Mouse (Mus musculus) left cerebral cortex, adult 8-10 months (tissue): Measurements from ENCODE around the gene Mrnip. TPM values are rescaled to one million over a fixed set of nuclear protein-coding genes. Genes with fewer than 3 reads are reported as not detected.
A peak's percentile ranks its signal among the peaks of the same experiment; 100 is the strongest.

Source experiments
- DNase-seq, 2 experiments: peaks; one replicate each; pipeline ENCODE4 v3.0.0; 2022; ENCODE audit warnings: low spot score in 2 of 2
- total RNA-seq, 4 experiments: library from RNA; stranded (reverse); gene quantifications; 2 replicates each; pipeline ENCODE4 v1.2.4; 2022

The Mrnip gene
- total RNA-seq, 4 experiments from 2014 or later, result 14.4 to 19.1 (median 15.7) TPM

GRCm38 (mm10) chr11:50225611-50226378 is 51.6 kb downstream of the Mrnip start:
- DNase-seq, result no peak

DNA sequence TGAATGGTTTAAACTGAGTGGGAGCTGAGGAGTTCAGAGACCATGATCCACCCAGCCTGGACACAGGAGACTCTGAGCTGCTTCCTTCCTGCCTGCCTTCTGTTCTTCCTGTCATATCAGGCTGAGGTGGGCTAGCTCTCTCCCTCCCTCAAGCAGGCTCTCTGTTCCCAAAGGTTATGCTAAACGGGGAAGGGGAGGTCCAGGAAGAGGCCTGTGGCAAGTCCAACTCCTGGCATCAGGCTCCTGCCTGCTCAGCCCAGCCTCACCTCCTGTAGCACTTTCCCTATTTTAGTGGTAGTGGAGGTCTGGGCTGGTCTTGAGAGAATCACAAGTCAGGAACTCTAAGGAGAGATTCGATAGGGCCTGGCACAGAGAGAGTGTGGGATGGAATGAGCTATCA is 52.2 kb downstream of the Mrnip start:
- no peak for DNase-seq

DNA sequence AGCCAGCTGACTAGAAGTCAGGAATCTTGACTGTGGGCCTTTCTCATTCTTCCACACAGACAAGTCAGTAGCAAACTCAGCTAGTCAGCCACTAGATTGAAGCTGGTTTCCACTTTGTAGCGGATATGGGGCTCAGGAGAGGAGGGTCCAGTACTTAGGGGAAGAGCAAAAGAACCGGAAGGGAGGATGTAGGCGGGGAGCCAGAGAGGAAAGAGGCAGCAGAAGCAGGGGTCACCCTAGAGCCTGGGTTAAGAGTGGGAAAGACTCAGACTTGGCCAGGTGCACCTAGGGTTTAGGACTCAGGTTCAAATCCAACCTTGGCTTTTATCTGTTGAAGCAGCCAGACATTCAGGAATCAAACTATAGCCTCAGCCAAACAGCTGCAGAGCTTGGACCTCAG is 53.0 kb downstream of the Mrnip start:
- no peak for DNase-seq

GRCm38 (mm10) chr11:50227736-50228135 is 53.5 kb downstream of the Mrnip start:
- no peak for DNase-seq

DNA sequence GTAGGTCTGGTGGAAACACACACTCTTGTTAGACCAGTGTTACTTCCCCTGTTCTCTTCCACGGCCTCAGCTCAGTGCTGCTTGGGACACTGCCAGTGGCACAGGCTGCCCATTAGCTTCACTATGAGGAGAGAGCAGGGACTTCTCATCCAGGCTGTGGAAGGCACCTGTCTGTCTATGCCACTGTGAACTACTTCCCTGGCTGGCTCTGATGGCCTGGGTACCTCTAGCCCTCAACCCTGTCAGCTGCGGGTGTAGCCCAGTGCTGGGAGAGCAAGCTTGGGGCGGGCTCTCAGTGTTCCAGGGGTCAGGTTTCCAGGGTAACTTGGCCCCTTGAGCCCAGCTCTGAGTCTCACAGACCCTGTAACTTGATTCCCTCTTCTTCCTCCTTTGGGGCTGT is 54.5 kb downstream of the Mrnip start:
- DNase-seq, result peak in 1 of 2 experiments; percentile 15

DNA sequence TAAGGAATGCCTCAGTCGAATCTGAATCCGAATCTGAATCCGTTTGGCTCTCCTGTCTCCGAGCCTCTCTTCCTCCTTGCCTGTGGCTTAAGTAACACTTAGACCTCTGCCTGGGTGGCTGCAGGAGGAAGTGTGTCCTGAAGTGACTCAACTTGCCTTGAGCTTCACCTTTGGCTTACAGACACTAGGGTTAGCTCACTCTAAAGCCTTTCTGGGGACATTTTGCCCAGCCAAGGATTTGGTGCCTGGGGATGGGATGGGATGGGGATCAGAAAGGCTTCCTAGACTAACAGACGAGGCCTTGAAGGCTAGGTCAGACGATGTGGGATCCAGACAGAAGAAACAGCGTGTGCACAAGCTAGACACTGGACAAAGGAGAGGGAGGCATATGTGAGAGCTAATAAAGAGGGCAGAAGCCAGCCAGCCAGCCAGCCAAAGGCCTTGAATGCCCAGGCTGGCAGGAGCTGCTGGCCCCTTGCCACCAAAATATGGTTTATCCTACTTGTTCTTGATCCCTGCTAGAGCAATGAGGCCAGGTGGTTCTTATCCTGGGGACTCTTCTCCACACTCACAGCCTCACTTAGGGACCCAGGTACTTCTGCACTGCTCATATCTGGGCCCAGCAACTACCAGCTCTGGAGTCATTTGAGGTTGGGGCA is 55.1 kb downstream of the Mrnip start:
- peak in 1 of 2 experiments; percentile 15 for DNase-seq

DNA sequence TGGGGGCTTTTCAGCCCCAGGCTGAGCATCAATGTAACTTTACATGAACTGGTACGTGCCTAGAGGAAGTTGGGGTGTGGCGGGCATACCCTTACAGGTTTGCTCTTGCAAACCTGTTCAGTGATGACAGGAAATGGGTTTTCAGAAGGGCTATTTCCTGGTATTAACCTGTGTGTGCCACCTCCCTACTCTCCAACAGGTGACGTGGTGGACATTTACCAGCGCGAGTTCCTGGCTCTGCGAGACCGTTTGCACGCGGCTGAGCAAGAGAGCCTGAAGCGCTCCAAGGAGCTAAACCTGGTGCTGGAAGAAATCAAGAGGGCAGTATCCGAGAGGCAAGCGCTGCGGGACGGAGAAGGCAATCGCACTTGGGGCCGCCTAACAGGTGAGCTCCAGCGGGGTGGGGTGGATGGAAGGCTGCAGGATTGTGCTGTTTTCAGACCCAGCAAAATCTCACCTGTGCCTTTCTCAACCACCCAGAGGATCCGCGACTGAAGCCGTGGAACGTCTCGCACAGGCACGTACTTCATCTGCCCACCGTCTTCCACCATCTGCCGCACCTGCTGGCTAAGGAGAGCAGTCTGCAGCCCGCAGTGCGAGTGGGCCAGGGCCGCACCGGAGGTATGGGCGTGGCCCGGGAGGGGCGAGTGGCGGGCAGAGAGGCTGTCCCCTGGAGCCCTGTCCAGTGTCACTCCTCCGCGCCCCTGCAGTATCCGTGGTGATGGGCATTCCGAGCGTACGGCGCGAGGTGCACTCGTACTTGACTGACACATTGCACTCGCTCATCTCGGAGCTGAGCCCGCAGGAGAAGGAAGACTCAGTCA is 56.4 kb downstream of the Mrnip start:
- DNase-seq, result no peak

- no peak for DNase-seq
Observed at GRCm38 (mm10) chr11:50231411-50231810, 57.2 kb downstream of the Mrnip start.

DNA sequence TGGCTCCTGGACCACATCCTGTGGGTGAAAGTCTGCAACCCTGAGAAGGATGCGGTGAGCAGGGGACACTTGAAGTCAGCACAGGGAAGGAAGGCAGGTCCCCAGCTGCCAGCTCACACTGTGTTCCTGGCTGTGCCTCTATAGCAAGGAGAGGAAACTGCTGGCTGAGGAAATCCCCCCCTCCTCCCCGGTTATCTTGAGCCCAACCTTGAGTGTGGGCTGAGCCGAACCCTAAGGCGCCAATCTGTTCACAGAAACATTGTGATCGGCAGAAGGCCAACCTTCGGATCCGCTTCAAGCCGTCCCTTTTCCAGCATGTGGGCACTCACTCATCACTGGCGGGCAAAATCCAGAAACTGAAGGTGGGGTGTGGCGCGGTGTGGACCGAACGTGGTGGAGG is 58.8 kb downstream of the Mrnip start:
- DNase-seq, result peak in 1 of 2 experiments; percentile 70

GRCm38 (mm10) chr11:50233993-50234392 is 59.7 kb downstream of the Mrnip start:
- no peak for DNase-seq

GRCm38 (mm10) chr11:50234606-50235005 is 60.4 kb downstream of the Mrnip start:
- no peak for DNase-seq

DNA sequence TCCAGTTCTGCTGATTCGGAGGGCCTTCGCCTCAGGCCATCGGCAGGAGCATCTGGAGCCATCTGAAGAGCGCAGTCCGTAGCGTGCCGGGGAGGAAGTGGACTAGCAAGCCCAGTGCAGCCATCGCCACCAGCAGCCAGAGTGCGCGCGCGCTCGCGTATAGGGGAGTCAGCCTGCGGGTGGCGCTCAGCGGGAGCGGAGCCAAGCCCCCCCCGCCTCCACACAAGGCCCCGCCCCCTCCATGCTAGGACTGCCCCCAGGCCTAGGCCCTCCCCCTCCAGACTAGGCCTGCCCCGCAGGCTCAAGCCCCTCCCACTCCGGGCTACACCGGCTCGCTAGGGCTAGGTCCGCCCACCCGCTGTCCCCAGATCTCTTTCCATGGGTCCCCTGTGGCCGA is 62.3 kb downstream of the Mrnip start:
- peak in 1 of 2 experiments; percentile 82 for DNase-seq

DNA sequence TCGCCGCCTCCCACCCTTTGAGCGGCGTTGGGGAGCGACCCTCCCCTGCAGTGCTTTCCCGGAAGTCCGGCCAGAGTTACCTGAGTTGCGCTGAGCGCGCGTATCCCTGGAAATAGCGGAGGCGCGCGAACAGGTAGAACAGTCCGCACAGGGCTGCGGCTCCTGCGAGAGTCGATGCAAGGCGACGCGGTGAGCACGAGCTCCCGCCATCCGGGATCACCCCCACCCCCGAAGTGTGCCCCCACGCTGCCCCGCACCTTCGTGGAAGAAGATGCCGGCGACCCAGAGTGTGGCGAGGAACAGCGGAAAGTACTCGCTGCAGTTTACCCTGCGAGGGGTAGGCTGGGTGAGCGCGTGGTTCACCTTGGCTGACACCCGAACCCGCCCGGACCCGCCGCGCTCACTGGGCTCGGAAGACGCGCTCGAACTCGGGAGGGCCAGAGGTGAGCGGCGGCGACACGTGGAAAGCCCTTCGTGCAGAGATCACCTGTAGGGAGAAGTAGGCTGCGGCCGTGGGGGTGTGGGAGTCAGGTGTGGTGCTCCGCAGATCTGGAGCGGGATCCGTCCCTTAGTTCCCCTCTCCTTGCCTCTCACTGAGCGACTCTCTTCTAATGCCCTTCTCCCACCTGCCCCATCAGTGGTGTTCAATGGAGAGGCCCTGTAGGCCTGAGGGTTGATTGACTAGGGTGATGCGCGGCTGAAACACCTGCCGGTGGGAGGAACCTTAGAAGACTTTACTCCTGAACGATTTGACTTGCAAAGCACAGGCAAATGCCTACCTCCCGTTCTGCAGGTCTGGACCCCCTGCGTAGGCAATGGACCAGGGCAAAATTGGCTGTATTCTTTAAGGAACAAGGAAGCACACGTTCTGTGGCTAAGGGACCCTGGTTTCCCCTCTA is 62.9 kb downstream of the Mrnip start:
- DNase-seq, result no peak

GRCm38 (mm10) chr11:50238324-50238723 is 64.1 kb downstream of the Mrnip start, which contains the start of gene Ltc4s:
Gene Ltc4s, minus strand, starts transcription at chr11:50238616.
- DNase-seq, result no peak

DNA sequence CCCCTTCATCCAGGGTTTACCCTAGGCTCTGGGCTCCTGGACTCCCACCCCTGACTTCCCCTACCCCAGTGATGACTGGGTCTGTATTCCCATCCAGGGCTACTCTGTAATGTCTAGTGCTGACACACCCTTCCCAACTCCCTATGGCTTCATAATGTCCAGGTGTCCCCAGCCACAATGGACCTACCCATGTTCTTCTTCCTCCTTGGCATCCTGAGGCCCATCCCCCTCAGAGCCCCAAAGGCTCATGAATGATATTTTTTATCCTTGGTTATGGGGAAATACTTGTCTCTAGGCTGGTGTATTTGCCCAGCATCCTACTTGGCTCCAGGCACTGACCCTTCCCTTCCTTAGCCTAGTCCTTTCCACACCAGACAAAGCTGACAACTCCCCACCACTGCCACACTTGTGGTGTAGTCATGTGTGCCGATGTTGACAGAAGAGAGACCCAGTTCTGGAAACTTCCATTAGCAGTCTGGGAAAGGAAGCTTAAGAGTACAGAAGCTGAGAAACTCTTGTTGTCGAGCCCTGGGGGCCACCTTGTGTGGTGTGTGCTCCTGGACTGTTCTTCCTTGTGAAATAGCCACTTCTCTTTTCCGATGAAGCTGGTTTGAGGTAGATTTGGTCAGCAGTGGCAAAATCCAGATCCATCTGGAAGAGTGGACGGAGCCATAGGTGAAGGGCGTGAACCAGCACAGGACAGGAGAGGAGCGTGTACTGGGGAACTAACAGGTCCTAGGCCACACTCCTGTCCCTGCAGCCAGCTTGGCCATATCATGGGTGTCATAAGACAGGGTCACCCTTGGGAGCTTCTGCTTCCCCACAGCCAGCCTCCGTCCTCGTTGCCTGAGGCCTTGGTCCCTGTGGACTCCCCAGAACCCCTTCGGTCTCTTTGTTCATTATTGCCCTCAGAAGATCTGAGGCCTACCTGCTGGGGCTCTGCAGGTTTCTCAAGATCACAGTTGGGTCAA is 64.9 kb downstream of the Mrnip start:
- no peak for DNase-seq

DNA sequence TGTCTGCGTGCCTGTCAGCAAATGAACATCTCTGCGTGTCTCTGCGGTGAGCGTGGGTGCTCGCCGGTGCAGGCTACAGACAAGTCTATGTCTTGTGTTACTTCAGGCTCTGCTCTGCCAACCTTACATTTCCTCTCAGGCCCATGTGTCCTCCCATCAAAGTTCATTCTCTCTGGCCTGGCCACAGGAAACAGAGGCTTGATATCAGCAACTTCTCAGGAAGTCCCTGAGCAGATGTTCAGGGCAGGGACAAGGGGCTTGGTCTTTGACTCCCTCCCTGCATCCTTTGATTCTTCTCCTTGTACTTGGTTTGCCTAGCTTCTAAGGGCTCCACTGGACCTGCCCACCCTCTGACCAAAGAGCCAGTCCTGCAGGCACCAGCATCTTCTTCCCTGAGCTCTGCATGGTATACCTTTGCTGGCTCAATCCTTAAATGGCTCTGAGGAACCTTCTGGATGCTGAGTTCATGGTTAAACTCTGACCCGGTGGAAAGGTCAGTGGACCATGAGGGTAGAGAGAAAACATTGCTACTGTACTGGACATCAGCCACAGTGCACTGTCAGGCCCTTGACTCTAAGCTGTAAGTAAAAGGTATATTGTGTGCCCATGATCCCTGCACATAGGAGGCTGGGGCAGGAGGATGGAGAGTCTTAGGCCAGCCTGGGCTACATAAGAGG is 66.1 kb downstream of the Mrnip start:
- no peak for DNase-seq

GRCm38 (mm10) chr11:50243926-50244325 is 69.7 kb downstream of the Mrnip start:
- DNase-seq, result no peak

DNA sequence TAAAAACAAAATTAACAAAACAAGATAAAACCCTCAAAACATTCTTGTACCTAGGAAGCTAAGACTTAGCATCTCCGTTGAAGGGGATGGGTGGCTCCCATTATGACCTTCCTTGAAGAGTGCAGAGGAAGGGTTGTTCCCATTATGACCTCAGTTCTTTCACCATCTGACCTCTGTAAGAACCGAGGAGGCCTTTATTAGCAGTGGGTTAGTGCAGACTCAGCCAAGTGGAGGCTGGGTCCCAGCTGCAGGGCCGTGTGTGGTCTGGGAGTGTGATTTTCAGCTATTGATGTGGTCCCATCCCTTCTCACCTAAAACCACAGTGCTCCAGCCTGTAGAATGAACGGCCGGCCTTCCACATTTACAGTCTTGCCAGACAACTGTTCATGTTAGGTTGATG is 71.0 kb downstream of the Mrnip start:
- no peak for DNase-seq

DNA sequence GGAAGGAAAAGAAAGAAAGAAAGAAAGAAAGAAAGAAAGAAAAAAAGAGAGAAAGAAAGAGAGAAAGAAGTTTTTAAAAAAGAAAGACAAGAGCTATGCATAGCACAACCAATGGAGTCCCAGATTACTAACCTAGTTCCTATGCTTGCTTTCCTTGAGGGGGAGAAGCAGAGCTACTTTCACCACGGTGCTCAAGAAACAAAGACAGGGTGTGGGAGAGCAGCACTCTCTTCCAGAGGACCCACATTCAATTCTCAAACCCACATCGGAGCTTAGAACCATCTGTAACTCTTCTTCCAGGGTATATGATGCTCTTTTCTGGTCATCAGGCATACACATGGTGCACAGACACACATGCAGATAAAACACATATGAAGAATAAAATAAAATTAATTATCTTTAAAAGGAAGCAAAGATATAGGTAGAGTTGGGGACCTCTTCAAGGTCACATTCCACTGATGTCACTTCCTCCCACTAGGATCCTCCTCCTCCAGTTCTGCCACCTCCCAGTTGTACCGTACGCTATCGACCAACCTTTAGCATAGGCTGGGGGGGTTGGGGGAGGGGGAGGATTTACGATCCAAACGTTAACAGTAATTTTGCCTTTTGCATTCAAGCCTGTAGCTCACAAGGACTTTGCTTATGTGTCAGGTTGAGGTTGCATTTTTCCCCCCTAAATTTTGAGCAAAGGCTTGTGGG is 74.4 kb downstream of the Mrnip start:
- no peak for DNase-seq
